ENCODE assay signal across 22 mouse cellular contexts in the genomic region with DNA sequence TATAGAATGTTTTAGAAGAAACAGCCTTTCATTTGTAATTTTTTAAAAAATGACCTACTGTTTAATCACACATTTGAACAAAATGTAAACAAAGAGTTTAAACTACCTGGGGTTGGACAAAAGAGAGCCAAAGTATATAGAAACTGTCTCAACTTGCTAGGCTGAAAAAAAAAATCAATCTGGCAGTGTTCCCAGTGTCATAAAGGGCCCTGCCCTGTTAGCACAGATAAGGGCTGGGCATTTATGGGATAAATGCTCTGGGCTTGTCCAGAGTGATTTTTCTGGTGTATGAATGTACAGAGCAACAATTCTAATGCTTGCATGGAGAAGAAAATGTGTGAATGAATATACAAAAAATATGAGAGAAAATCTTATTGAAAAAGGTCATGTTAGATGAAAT. TPM values are rescaled to one million over a fixed set of nuclear protein-coding genes. Genes with fewer than 3 reads are reported as not detected.
DNase-seq lines count a peak whose midpoint lies in the region; ATAC-seq and TF ChIP-seq lines count a peak whose summit lies in the region.
"Had no signal": no experiment of that assay in that cellular context is flagged by ENCODE, and none has a peak within 500 bp of the region (broad histone marks: within the 10 kb centered on the region; RNA-seq: fewer than 3 reads in every experiment).

No protein-coding gene starts in this region.

- no peak overlapping the region for H3K27ac ChIP-seq in liver, embryonic 14.5 days
- H3K27ac ChIP-seq in liver, embryonic 12.5 days = no peak overlapping the region
- H3K27ac ChIP-seq in intestine, embryonic 16.5 days (ENCODE audit: low read length) = peak overlapping the region; percentile 83
- H3K27ac ChIP-seq: embryonic facial prominence, embryonic 13.5 days; liver, embryonic 15.5 days; midbrain, embryonic 12.5 days; neural tube, embryonic 15.5 days had no signal

- TF ChIP-seq CTCF in liver, embryonic 14.5 days (IDR thresholded peaks at IDR 0.05; ENCODE audit: low read depth) = no peak

- peak in 2 of 3 experiments; percentile 9 to 16 for DNase-seq in liver, embryonic 14.5 days (ENCODE audit: low read depth in 3 of 3, low spot score in 3 of 3)
- DNase-seq in 3T3-L1 (ENCODE audit: low read depth, low spot score) = peak; percentile 5
- no peak for DNase-seq in layer of hippocampus, postnatal 14 days (ENCODE audit: low spot score in 2 of 2)
- no peak for DNase-seq in adrenal gland, postnatal 4 days (ENCODE audit: low spot score in 2 of 2)
- DNase-seq in spleen, adult 18-20 months = no peak
- DNase-seq: adrenal gland, postnatal 14 days; cerebellum, adult 18-20 months; cerebellum, postnatal 36 days; gastrocnemius, postnatal 10 days; heart, adult 18-20 months; heart, postnatal 4 days; layer of hippocampus, postnatal 36 days; right cerebral cortex, adult 18-20 months; thymus, postnatal 14 days had no signal

- no peaks in the 10 kb centered on the region for H3K36me3 ChIP-seq in liver, embryonic 14.5 days (replicated peaks; ENCODE audit: control insufficient read depth, insufficient read depth, low read depth)
- H3K36me3 ChIP-seq in liver, embryonic 12.5 days = no peaks in the 10 kb centered on the region
- no peaks in the 10 kb centered on the region for H3K36me3 ChIP-seq in intestine, embryonic 16.5 days (ENCODE audit: control insufficient read depth, insufficient read depth, low read length)
- H3K36me3 ChIP-seq: embryonic facial prominence, embryonic 13.5 days; liver, embryonic 15.5 days; midbrain, embryonic 12.5 days; neural tube, embryonic 15.5 days had no signal

- no peak overlapping the region for H3K4me2 ChIP-seq in liver, embryonic 14.5 days (ENCODE audit: low read depth)
- no peak overlapping the region for H3K4me2 ChIP-seq in liver, embryonic 12.5 days
- no peak overlapping the region for H3K4me2 ChIP-seq in intestine, embryonic 16.5 days (ENCODE audit: low read depth, low read length)
- H3K4me2 ChIP-seq: embryonic facial prominence, embryonic 13.5 days; liver, embryonic 15.5 days; midbrain, embryonic 12.5 days; neural tube, embryonic 15.5 days had no signal

- no peak overlapping the region for H3K9ac ChIP-seq in liver, embryonic 14.5 days (replicated peaks)
- H3K9ac ChIP-seq in liver, embryonic 12.5 days = no peak overlapping the region
- H3K9ac ChIP-seq in intestine, embryonic 16.5 days (ENCODE audit: low read depth, low read length) = no peak overlapping the region
- H3K9ac ChIP-seq: embryonic facial prominence, embryonic 13.5 days; liver, embryonic 15.5 days; midbrain, embryonic 12.5 days; neural tube, embryonic 15.5 days had no signal

- no peak for ATAC-seq in liver, embryonic 14.5 days (ENCODE audit: insufficient read depth)
- no peak for ATAC-seq in liver, embryonic 12.5 days
- peak; percentile 71 for ATAC-seq in intestine, embryonic 16.5 days
- 0 out of 2 replicates have a peak, but pooled peaks have one; percentile 44 for ATAC-seq in megakaryocyte progenitor cell, adult 5-6 weeks (replicated peaks; ENCODE audit: poor library complexity)

- H3K4me3 ChIP-seq in liver, embryonic 14.5 days (ENCODE audit: insufficient read depth in 1 of 2, low read depth in 2 of 2, low read length in 2 of 2) = no peak overlapping the region
- H3K4me3 ChIP-seq in liver, embryonic 12.5 days = no peak overlapping the region
- H3K4me3 ChIP-seq in intestine, embryonic 16.5 days (ENCODE audit: low read length) = no peak overlapping the region
- H3K4me3 ChIP-seq: embryonic facial prominence, embryonic 13.5 days; liver, embryonic 15.5 days; midbrain, embryonic 12.5 days; myocyte; neural tube, embryonic 15.5 days had no signal

- no peaks in the 10 kb centered on the region for H3K4me1 ChIP-seq in liver, embryonic 14.5 days (replicated peaks; ENCODE audit: control insufficient read depth in 2 of 2, insufficient read depth in 2 of 2, low read length in 1 of 2)
- H3K4me1 ChIP-seq in liver, embryonic 12.5 days = no peaks in the 10 kb centered on the region
- H3K4me1 ChIP-seq in intestine, embryonic 16.5 days (ENCODE audit: control insufficient read depth, insufficient read depth, low read length) = peaks cover 11% of the 10 kb centered on the region
- H3K4me1 ChIP-seq: midbrain, embryonic 12.5 days; neural tube, embryonic 15.5 days had no signal

- no peaks in the 10 kb centered on the region for H3K27me3 ChIP-seq in liver, embryonic 14.5 days (ENCODE audit: control insufficient read depth, insufficient read depth, low read length)
- no peaks in the 10 kb centered on the region for H3K27me3 ChIP-seq in liver, embryonic 12.5 days (replicated peaks)
- no peaks in the 10 kb centered on the region for H3K27me3 ChIP-seq in intestine, embryonic 16.5 days (replicated peaks; ENCODE audit: control insufficient read depth, insufficient read depth, low read length)
- H3K27me3 ChIP-seq: embryonic facial prominence, embryonic 13.5 days; liver, embryonic 15.5 days; midbrain, embryonic 12.5 days; neural tube, embryonic 15.5 days had no signal

- no peak for TF ChIP-seq EP300 in liver, embryonic 14.5 days (IDR thresholded peaks at IDR 0.05; ENCODE audit: low read depth)

- H3K9me3 ChIP-seq in liver, embryonic 14.5 days (ENCODE audit: control insufficient read depth, low read length) = no peaks in the 10 kb centered on the region
- no peaks in the 10 kb centered on the region for H3K9me3 ChIP-seq in liver, embryonic 12.5 days (replicated peaks)
- H3K9me3 ChIP-seq in intestine, embryonic 16.5 days (ENCODE audit: control insufficient read depth, low read length) = no peaks in the 10 kb centered on the region
- H3K9me3 ChIP-seq: embryonic facial prominence, embryonic 13.5 days; liver, embryonic 15.5 days; midbrain, embryonic 12.5 days; neural tube, embryonic 15.5 days had no signal

RNA-seq across cellular contexts. Expression of a gene that starts 43.8 kb away (rescaled TPM):
- 0.02 TPM in 2 replicates for polyA plus RNA-seq in liver, embryonic 14.5 days (2012; rRNA removed)
- 0.06 TPM in 1 of 2 replicates, not detected in the other for polyA plus RNA-seq in liver, embryonic 14.5 days (2014; fragmentation: Nextera tagmentation; extraction: Ambion mirVana)
- polyA plus RNA-seq in liver, embryonic 12.5 days (2016; fragmentation: Nextera tagmentation; extraction: Ambion mirVana) = 0.04 and 0.08 TPM in 2 replicates
- 11.2 and 13.1 TPM in 2 replicates for polyA plus RNA-seq in intestine, embryonic 16.5 days (2015; fragmentation: Nextera tagmentation; extraction: Ambion mirVana)
- total RNA-seq in megakaryocyte progenitor cell, adult 5-6 weeks (2015) = not detected in 2 replicates
- not detected in 2 replicates for total RNA-seq in megakaryocyte progenitor cell, adult 5-6 weeks (2017)
- total RNA-seq in layer of hippocampus, postnatal 14 days (2021) = under 1 TPM; 0.07 to 0.24 TPM
- 1 to 10 TPM in 1 of 2 experiments, under 1 TPM in 1; 0.90 to 1.4 TPM for total RNA-seq in adrenal gland, postnatal 4 days (2021)

Comparison
In these comparisons a context has a peak if more than half of its experiments do, and no peak if none do; other contexts are left out.
1. ATAC-seq: peak in intestine, embryonic 16.5 days (single experiment) and megakaryocyte progenitor cell, adult 5-6 weeks (single experiment); none in liver, embryonic 14.5 days (single experiment) and liver, embryonic 12.5 days (single experiment).
2. DNase-seq: peak in liver, embryonic 14.5 days (2 of 3) and 3T3-L1 (single experiment); none in layer of hippocampus, postnatal 14 days (0 of 2), adrenal gland, postnatal 4 days (0 of 2) and spleen, adult 18-20 months (0 of 2).